Mouse (Mus musculus) NIH3T3 (cell line): ENCODE measurements around the gene Emc9.

Source experiments
- DNase-seq: peaks from one replicate; pipeline ENCODE4 v3.0.0-alpha.2; 2012; ENCODE audit warnings: low read depth

Emc9 gene

DNA sequence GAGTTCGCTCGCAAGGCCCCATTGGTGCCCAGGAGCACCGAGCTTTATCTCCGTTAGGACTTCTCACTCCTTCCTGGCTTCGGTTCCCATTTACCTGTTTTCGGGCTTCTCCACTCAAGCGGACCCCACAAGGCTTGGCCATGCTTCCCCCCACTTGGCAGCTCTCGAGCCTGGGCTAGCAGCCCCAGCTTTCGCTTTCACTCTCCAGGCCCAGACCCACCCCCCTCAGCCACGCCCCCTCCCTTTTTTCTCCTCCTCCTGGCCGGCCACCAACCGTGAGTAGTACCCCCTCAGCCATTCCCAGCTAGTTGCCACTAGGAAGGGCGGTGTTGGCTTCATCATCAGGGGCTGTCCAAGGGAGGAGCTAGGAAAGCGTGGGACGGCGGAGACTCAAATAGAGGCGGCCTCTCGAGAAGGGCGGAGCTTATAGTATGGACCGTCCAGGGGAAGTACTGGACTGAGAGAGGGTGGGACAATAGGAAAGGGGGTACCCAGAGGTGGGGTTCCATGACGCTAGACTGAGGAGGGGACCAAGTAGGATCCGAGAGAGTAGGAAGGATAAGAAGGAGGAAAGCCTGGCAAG is 5.7 kb upstream of the Emc9 start, which contains the start of gene Psme2:
TSS of gene Psme2 (minus strand) at position 366 of the 583 bp plus-strand sequence.
- peak; percentile 98 for DNase-seq

DNA sequence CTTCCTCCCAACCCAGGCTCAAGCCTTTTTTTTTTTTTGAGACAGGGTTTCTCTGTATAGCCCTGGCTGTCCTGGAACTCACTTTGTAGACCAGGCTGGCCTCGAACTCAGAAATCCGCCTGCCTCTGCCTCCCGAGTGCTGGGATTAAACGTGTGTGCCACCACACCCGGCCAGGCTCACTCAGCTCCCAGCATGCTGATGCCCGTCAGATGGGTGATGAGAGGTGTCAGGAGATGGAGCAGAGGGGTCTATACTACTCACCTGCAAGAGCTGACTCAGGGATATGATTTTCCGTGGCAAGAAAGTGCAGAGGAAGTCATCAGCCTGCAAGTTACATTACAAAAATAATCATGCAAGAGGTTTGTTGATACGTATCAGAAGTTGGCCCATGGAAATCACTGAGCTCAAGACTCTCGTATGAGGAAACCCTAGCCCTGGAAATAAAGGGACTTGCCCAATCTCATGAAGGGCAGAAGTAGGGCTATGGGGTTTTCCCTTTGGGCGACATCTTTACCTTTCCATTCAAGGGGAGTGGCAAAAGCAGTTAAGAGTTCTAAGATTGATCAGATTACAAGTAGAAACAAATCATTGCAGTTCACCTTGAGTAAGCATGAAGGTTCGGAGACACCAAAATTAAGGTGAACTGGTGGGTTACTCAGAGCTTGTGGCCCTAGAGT is 4.8 kb upstream of the Emc9 start:
- DNase-seq: peak; percentile 34

- no peak for DNase-seq
Observed at GRCm38 (mm10) chr14:55589271-55589670, 4.2 kb upstream of the Emc9 start.

DNA sequence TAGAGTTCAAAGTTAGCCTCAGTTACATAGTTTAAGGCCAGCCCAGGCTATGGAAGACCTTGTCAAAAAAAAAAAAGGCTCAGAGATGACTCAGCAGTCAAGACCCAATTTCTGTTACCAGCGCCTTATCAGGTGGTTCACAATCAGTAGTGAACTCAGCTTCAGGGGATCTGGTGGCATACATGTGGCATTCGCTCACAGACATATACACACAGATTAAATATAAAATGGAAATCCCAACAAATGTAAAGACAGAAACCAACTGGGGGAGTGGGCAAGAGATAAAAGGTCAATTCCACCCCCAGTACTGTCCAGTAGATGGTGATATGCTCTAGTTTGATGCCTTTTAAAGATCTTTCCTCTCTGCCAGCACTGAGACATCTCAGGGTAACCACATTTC is 1.0 kb upstream of the Emc9 start:
- DNase-seq: no peak

GRCm38 (mm10) chr14:55585566-55585960 is 461 bp upstream of the Emc9 start:
- no peak for DNase-seq

DNA sequence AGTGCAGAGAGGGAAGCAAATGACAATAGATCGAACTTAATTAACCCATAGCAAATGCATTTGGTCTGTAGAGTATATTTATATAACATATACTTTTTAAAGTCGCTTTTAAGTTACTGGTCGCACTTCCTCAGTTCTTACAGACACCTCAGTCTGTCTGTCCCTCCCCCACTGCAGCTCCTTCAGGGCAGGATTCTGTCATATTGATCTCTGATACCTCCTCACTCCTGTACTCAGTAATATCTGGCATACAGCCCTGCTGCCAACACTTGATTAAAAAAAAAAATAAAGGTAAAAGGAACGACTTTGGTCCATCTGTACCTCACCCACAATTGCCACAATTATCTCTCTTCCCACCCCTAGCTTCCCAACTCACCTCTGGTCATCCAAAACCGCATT is 800 bp downstream of the Emc9 start:
- no peak for DNase-seq

DNA sequence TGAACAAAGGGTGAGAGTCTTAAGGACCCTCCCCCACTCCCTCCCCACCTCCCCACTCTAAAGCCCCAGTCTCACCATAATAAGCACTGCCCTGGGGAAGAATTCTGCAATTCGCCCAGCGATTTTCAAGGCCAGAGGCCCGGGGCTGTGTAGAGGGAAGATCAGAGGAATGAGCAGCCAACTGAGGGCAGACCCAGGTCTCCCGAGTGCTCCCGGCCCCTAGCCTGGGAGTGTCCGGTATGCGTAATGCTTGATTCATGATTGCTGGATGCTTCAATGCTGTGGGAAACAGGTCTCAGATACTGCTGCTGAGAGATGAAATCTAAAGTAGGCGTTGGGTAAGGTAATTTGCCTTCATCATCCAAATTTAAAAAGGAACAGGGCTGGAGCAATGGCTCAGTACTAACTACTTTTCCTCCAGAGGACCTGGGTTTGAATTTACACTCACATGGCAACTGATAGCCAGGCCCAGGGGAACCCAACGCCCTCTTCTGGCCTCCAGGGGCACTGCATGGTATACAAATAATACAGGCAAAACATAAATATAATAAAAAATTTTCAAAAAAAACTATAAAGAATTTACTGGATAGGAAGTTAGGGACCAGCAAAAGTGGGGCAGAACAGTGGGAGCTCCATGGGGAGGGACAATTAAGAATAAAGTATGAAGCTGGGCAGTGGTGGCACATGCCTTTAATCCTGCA is 3.0 kb downstream of the Emc9 start:
- DNase-seq: no peak

DNA sequence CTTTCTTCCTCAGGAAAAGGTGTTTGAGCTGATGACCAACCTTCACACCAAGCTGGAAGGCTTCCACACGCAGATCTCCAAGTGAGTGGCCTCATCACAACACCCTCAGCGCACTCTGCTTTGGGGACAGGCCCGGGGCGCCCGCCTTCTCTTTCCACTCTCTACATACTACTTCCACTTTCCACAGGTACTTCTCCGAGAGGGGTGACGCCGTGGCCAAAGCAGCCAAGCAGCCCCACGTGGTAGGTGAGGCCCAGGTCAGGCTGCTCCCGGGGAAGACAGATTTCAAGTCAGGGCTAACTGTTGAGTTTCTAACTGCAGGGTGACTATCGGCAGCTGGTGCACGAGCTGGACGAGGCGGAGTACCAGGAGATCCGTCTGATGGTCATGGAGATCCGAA is 4.4 kb downstream of the Emc9 start:
- no peak for DNase-seq

GRCm38 (mm10) chr14:55579511-55580496 is 5.3 kb downstream of the Emc9 start:
- DNase-seq: no peak

DNA sequence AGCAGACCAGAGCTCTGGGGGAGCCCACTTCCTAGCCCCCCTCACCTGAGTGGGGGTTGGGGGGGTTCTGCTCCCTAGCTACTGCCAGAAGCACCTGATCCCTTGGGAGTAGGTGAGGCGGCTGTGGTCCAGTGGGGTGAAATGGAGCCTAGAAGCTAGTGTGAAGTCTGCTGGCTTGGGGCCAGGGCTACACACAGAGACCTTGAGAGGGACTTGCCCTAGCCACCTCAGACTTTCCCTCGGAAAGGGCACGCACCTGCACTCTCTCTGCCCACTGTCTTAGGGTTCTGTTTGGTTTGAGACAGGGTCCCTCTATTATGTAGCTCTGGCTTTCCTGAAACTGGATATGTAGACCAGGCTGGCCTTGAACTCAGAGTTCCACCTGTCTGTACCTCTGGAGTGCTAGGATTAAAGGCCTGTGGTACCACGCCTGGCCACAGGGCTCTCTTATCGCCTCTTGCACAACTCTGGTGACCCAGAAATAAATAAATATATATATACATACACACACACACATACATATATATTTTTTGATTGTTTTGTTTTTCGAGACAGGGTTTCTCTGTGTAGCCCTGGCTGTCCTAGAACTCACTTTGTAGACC is 6.3 kb downstream of the Emc9 start:
- DNase-seq: peak; percentile 59

DNA sequence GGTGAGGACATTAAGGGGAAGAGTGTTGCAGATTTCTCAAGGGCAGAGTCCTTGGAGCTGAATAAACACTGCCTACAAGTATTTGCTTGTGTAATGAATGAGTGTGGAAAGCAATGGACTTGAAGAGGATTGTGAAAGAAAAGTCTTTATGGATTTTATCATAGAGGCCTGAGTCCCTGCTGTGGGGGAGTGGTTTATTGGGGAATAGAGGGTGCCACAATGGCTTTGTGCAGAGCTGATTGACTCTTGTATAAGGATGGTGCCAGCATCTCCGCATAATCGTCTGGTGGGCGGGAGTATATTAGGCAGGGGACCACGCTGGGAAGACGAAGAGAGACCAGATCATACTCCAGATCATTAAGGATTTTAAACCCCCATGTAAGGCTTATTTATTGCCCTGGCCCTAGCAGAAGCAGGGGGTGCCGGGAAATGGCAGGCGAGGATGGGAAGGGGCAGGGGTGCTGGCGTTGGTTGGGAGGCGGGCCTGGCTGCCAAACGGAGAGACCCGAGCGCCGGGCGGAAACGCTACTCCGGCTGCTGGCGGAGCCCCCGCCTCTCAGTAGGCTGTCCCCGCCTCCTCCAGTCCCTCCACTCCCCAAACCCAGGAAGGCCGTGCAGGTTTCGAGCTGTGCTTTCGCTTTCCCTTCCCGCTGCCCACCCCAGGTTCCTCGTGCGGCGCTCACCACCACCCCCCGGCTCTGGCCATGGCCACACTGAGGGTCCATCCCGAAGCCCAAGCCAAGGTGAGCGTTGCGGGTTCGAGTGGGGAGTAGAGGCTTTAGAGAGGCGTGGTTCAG is 7.0 kb downstream of the Emc9 start, which contains the start of gene Psme1:
TSS of gene Psme1 (plus strand) at position 253 of the 797 bp plus-strand sequence.
- DNase-seq: peak; percentile 82

DNA sequence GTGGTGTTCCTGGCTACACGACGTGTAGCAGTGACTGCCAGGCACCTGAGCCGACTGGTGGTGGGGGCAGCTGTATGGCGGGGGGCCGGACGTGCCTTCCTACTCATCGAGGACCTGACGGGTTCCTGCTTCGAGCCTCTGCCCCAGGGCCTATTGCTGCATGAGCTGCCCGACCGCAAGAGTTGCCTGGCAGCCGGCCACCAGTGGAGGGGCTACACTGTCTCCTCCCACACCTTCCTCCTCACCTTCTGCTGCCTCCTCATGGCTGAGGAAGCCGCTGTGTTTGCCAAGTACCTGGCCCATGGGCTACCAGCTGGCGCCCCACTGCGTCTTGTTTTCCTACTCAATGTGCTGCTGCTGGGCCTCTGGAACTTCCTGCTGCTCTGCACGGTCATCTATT is 8.7 kb downstream of the Emc9 start:
- no peak for DNase-seq

- DNase-seq: no peak
Observed at GRCm38 (mm10) chr14:55575711-55576110, 9.4 kb downstream of the Emc9 start.

GRCm38 (mm10) chr14:55575302-55575701 is 9.8 kb downstream of the Emc9 start, which contains the start of gene Fitm1:
Gene Fitm1, plus strand, starts transcription at chr14:55575617.
- no peak for DNase-seq

- DNase-seq: no peak
Observed at GRCm38 (mm10) chr14:55571760-55572159, 13.3 kb downstream of the Emc9 start.

DNA sequence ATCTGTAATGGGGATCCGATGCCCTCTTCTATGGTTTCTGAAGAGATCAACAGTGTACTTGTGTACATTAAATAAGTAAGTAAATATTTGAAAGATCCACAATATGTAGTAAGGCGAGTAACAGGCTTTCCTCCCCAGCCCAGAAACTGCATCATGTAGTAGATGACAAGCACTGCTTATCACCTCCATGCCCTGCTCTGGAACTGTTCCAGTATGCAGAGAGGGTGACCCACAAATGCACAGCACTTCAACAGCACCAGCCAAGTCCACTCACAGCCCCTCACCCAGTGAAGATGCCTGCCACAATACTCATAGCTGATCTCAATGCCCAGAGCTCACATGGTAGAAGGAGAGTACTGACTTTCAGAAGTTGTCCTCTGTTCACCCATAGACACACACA is 14.5 kb downstream of the Emc9 start:
- DNase-seq: no peak

DNA sequence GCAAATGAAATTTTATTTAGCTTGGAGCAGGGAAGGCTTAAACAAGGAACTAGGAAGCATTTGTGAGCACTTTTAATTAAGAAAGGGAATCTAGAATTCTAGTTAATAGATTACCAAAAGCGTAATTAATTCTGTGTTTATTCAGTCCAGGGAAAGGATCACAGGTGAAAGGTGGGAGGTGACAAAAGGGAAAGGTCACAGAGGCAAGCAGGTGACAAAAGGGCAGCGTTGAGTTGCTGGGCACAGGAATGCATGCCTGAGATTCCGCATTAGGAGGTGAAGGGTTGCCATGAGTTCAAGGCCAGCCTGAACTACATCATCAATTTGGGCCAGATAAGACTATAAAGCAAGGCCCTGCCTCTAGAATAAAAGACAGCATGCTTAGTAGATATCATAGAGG is 17.6 kb downstream of the Emc9 start:
- DNase-seq: no peak

- DNase-seq: peak; percentile 35
Observed at GRCm38 (mm10) chr14:55565748-55566147, 19.4 kb downstream of the Emc9 start.

DNA sequence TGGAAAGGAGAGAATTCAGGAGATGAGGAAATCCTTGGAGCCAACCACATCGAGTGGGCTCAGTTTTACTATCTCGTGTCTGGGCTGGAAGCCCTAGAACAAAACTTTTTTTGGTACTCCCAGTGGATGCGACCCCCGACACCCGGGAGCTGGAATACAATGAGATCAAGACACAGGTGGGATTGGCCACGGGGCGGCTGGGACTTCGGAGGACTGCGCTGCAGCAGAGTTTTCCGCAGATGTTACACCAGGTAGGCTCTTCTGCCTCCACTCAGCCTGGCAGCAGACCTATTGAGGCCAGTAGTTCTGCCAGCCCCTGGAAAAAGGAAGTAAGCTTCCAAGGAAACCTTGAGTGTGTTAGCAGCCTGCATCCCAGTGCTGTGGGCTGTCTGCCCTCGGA is 21.9 kb downstream of the Emc9 start:
- DNase-seq: no peak

GRCm38 (mm10) chr14:55561860-55562259 is 23.2 kb downstream of the Emc9 start:
- no peak for DNase-seq
